Mouse (Mus musculus) MN1 (cell line): Measurements from ENCODE around the gene Hist1h3b.

Experiments used
- DNase-seq: peaks from one replicate; pipeline ENCODE4 v3.0.0-alpha.2; 2016; ENCODE audit warnings: low spot score

The Hist1h3b gene

DNA sequence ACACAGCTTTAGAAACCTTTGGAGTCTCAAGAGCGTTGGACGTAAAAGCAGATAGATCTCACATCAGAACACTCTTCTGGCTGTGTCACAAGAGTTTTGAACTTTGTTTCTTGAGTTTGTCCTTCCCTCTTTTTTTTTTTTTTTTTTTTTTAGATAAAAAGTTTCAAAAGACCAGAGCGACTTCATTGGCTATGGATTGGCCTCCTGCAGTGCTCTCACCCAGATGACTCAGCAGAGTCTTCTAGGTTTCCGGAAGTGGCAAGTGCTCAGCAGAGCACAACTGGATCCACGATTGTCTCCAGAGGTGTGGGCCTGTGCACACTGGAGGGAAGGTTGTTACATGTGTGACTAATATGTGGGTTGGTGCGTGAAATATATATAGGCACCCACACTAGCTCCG lies 26.3 kb downstream of the Hist1h3b start:
- no peak for DNase-seq

DNA sequence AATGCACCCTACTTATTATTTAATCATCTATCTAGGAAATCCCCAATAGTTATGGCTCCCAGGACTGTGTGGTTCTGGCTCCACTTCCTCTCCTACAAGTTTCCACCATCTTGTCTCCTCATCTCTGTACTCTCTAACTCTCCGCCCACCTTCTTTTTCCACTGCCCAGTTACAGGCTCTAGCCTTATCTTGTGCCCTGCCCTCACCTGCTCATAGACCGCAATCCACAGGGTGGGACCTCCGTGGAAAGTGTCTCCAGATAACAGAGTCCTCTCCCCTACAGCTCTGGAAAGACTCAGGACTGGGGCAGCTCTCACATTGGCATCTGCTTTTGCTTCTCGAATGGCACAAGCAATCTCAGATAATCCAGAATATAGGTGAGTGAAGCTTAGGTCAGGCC lies 27.0 kb downstream of the Hist1h3b start:
- DNase-seq: no peak

DNA sequence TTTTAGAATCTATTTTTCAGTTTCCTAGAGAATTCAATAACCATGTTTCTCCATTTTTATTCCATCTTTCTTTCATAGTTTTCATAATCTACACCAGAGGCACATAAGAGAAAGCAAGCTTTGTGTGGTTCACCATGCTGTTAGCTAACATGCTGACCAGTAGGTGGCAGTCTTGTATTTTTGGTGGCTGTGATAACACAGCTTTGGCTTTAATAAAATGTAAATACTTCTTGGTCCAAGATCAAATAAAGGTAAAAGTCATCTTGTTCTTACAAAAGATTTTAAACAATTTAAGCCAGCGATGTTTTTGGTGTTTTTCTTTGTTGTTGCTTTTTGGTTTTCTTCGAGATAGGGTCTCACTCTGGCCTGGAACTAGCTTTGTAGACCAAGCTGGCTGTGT lies 40.5 kb downstream of the Hist1h3b start:
- DNase-seq: peak; percentile 58

DNA sequence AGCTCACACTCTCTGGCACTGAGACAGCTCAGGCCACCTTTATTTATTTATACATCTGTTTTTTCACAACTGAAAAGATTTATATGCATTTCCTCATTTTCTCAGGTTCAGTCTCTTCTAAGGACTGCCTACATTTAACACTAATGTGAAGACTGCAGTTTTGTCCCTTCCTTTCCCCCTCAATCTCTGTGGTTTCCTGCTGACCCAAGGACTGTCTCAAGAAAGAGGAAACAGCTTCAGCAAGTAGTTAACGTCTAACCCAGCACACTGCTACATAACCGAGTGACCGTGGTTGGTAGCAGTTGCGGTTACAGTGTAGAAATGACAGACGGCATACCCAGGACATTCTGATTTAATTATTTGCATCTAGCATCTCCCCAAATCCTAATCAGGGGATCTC lies 47.3 kb downstream of the Hist1h3b start:
- DNase-seq: no peak
